Mouse (Mus musculus) gastrocnemius, adult 18-20 months (tissue): ENCODE results near the gene Mybpc3. TPM values are rescaled to one million over a fixed set of nuclear protein-coding genes. Genes with fewer than 3 reads are reported as not detected.

Source experiments
- DNase-seq: peaks from one replicate; pipeline ENCODE4 v3.0.0; 2021; ENCODE audit warnings: low spot score
- total RNA-seq, 2 experiments: library from RNA; stranded (reverse); gene quantifications; 2 replicates each; pipeline ENCODE4 v1.2.3; 2021

Mybpc3 gene
- total RNA-seq, 2 experiments from 2014 or later: not detected

DNA sequence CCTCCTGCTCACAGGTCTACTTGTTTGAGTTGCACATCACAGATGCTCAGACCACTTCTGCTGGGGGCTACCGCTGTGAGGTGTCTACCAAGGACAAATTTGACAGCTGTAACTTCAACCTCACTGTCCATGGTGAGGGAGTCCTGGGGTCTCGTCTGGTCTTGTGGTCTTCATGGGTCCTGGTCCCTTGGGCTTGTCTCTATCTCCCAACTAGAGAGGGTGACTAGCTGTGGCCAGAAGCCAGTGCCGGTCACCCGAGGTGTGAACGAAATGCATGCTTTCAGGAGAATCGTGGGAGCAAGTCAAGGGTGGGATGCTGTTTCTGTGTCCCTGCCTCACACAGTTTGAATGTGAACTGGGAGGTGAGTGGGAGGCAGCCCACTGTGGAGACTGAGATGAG lies 3.1 kb downstream of the Mybpc3 start:
- DNase-seq: no peak

DNA sequence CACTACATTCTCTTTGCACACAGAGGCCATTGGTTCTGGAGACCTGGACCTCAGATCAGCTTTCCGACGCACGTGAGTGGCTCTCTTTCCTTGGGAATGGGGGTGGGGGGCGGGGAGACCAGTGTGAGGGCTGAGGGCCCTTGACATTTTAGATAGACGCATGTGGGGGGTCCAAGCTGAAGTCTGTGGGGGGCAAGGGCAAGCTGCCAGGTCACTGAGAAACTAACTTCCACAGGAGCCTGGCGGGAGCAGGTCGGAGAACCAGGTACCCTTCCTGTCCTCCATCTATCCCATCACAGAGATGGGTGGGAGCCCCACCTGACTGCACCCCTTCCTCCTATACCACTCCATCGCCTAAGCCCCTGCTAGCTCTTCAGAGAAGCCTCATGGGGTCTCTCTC lies 3.6 kb downstream of the Mybpc3 start:
- DNase-seq: no peak

DNA sequence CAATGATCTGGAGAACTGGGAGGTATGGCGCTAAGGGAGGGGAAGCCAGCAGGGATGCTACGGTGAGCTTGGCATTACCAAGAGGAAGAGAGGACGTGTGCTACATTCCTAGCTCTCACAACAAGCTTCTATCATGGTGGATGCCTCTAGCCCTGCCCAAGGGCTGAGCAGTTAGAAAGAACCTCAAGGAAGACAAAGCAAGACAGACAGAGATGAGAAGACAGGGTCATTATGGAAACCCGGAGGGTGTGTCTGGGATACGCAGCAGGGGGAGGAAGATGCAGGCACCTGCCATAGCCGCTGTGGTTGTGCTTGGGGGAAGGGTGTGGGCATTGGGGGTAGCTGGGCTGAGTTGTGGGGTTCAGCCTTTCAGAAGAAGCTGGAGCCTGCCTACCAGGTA lies 5.6 kb downstream of the Mybpc3 start:
- DNase-seq: no peak

DNA sequence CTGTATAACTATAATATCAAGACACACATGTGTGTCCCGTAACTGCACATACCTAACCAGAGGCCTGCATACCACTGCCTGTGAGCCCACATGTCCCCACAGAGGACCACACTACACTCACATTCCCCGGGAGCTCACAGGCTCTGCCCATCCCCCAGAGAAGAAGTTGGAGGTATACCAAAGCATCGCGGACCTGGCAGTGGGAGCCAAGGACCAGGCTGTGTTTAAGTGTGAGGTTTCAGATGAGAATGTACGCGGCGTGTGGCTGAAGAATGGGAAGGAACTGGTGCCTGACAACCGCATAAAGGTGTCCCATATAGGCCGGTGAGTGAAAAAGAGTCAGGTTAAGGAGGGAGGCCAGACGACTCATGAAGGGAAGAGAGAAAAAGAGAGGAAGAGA lies 7.2 kb downstream of the Mybpc3 start:
- no peak for DNase-seq

DNA sequence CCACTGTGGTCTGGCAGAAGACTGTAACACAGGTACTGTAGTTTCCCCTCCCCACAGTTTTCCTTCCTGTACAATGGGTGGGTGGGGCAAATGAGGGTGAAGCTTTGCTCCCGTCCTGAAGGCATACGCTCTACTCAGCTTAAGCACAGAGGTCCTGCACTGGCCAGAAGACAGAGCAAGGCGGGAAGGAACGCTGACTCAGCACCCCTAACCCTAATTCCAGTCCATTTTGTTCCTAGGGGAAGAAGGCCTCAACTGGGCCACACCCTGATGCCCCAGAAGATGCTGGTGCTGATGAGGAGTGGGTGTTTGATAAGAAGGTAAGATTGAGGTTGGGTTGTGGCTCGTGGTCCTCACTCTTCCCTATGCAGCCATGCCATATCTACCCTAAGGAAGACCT lies 10.8 kb downstream of the Mybpc3 start:
- DNase-seq: no peak

DNA sequence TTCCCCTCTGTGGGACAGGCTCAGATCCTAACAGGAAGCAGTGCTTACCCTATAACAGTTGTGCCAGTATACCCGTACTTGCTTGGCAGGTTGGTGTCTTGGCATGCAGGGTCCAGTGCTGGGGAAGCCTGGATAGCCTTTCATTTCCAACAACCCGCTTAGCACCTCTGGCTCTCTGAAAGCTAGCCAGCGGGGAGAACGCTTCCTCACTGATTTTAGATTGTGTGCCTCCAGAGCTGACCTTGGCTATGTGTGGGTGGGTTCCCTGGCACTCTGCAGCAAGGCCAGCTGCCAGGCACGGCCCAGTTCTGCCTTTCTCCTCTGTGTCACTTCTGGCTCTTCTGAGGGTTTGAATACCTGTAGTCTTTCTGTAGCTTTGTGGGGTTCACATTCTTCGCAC lies 12.2 kb downstream of the Mybpc3 start:
- peak; percentile 22 for DNase-seq

DNA sequence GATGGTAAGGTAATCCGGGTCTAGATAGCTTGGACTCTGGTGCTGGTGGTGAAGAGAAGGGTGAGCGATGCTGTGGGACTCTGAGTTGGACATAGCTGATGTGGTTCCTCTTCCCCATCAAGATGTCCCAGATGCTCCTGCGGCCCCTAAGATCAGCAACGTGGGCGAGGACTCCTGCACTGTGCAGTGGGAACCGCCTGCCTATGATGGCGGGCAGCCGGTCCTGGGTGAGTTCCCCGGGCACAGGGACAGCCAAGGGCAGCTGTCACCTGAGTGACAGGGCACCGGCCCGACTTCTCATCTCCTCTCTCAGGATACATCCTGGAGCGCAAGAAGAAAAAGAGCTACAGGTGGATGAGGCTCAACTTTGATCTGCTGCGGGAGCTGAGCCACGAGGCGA lies 13.3 kb downstream of the Mybpc3 start:
- DNase-seq: no peak

DNA sequence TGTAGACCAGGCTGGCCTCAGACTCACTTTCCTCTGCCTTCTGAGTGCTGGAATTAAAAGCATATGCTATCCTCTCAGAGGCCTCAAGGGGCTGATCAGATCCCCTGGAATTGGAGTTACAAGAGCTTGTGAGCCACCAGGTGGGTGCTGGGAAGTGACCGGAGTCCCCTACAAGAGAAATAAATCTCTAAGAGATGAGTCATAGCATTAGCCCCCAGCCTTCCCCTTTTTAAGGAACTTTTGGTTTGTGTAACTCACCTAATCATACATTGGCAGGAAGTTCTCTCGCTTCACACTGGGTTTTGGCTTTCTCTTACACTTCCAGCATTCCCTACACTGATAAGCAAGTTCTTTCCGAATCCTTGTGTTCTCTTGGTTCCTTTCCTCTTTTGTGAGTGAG lies 14.1 kb downstream of the Mybpc3 start:
- no peak for DNase-seq

DNA sequence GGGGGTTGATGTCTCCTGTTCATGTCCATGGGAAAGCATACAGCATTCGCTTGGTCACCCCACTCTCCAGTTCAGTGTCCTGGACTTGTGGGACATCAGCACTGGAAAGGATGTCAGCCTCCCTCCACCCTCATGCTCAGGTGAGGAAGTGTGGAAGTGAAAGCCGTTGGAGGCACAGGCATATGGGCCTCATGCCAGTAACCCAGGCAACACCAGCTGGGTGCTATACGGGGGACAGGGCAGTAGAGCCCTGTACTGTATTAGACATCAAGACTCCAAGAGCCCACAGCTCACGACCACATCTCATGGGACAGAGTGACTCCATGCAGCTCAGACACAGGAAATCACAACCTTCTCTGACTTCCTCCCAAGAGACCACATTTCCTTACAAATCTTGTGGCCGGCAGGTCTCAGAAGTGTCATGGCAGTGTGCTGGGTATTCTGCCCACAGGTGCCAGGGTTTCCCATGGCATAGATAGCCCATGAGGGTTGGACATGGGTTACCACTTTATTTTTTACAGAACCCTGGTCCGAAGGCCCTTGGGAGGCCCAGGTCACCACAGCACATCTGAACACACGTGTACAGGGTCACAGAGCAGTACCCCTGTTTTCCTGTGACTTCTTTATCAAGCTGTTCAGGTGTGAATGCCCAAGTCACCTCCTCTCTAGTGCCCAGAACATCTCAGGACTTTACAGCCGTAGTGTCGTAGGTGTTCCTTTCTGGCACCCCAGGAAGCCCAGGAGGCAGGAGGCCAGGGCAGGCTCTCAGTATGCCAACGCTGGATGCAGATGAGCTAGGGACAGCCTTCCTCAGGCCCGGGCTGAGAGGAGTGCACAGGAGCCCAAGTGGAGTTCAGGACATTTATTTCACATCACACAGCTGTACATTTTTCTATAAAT lies 18.8 kb downstream of the Mybpc3 start:
- no peak for DNase-seq

DNA sequence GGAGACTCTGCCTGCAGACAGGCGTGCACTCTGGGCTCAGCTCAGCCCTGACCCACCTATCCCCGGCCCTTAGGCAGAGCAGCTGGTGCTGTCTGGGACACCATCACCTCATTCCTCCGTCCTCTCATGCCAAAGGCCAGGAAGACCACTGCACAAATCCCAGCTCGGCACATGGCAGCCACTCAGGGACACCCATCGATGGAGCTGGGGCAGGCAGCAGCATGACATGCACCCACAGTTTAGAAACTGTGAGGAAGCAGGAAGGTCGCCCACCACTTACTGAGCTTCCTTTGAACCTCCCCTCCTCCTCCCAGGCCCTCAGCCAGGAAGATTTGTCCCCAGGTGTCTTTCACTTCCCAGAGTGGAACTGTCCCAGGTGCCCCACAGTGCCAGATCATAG lies 19.5 kb downstream of the Mybpc3 start:
- no peak for DNase-seq

DNA sequence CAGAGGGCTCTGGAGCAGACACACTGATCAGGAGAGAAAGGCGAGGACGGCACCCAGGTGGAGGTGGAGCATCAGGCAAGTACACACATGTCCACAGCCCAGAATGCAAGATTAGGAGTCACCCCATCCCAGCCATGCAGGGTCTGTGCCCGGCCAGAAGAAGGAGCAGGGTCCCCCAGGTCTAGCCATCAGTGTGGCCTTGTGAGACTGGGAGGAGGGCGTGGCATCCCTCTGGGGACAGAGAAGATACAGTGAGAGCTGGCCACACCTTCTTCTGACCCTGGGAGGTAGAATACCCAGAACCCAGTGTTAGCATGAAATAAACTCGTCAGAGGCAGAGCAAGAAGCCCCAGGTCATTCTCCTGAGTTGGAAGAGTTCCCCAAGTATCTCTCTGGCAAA lies 21.4 kb downstream of the Mybpc3 start:
- no peak for DNase-seq

DNA sequence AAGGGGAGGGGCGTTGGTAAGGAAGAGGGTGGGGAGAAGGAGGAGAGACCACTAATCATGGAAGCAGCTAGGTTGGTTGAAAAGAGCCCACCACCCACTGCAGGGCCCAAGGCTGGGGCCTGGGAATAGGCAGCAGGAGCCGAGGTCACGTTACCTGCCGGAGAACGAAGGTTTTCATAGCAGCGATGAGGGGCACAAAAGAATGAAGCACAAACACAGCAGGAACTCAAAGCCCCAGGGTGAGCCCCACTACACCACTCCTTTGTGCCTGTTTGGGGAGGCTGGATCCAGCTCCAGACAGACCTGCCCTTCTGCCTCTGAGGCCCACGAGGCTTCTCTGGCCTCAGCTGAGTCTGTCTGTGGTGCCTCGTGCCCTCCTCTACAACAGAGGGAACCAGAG lies 21.8 kb downstream of the Mybpc3 start:
- no peak for DNase-seq

DNA sequence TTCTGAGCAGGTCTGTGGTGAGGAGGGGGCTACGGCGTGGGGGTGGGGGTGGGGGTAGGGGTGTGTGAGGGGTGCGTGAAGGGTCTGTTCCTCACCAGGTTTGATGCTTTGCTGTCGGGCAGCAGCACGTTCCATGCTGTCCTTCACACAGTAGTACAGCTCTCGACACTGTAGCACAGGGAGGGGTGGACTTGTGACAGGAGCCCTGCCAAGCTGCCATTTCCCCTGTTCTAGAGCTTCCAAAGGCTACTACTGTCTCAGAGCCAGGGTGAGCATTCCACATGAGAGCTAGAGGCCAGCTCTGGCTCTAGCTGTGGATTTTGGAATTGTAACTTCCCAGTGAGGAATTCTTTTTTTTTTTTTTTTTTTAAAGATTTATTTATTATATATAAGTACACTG lies 25.0 kb downstream of the Mybpc3 start:
- no peak for DNase-seq

DNA sequence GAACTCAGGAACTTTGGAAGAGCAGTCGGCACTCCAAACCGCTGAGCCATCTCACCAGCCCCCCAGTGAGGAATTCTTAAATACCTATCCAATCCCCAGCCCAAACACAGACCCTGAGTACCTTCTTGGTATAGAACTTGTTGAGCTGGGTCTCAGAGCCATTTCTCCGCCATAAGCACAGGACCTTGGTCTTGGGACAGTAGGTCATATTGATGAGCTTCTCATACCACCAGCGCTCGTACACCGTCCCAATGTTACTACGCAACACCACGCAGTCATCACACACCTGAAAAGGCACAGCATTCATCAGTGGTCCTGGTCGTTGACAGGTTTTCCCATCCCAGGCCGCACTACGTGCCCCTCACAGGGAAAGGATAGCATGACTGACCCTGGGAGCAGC lies 25.5 kb downstream of the Mybpc3 start:
- DNase-seq: no peak

DNA sequence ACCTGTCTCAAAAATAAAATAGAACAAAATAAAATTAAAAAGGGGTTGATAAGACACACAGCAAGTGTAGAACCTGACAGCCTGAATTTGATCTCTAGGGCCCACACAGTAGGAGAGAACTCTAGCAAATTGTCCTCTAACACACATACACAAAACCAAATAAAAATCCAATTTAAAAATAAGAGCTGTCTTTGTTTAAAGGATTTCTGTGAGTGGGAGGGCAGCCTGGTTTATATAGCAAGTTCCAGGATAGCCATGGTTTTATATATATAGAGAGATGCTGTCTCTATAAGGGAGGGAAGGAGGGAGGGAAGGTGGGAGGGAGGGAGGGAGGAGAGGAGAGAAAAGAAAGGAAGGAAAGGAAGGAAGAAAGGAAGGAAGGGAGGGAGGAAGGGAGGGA lies 30.2 kb downstream of the Mybpc3 start:
- no peak for DNase-seq

DNA sequence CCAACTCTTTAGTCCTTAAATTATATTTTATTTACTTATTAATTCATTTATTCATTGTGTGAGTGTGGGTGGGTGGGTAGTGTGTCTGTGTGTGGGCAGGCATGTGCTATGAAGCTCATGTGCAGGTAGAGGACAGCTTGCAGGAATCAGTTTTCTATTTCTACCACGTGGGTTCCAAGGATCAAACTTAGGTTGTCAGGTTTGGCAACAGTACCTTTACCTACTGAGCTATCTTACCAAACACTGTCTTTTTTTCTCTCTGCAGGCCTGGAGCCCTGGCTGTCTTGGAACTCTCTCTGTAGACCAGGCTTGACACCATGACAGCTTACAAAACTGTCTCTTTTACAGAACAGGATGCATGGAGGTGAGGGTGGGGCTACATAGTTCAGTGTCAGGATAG lies 33.4 kb downstream of the Mybpc3 start:
- no peak for DNase-seq

DNA sequence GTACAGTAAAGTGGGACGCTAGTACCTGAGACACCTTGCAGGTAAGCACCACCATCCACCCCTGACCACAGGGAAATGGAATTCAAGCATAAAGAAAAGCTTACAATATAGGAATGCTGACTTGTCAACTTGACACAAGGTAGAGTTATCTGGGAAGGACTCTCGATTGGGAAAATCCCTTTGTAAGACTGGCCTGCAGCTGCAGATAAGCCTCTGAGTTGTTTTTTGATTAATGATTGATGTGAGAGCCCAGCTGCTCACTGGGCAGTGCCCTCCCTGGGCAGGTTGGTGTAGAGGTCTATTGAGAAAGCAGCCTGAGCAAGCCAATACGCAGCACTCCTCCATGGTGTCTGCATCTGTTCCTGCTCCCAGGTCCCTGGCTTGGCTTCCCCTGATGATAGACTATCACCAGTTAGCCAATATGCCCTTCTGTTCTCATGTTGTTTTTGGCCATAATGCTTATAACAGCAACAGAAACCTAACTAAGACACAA lies 35.0 kb downstream of the Mybpc3 start:
- no peak for DNase-seq

DNA sequence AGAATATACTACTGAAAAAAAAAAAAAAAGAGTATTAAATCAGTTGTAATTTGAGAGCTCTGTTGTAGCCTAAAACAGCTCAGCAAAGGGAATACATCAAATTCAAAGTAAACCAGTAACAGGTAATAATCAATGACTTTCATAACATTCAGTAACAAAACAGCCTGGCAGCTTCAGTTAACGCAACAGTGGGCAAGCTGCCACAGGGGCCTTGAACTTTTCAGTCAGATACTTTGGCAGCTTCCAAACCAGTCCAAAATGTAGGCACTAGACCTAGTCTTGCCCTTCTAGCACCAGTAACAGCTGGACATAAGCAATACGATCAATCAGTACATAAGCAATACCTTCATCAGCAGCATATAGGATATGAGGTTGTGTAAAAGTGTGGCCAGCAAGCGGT lies 36.1 kb downstream of the Mybpc3 start:
- no peak for DNase-seq

DNA sequence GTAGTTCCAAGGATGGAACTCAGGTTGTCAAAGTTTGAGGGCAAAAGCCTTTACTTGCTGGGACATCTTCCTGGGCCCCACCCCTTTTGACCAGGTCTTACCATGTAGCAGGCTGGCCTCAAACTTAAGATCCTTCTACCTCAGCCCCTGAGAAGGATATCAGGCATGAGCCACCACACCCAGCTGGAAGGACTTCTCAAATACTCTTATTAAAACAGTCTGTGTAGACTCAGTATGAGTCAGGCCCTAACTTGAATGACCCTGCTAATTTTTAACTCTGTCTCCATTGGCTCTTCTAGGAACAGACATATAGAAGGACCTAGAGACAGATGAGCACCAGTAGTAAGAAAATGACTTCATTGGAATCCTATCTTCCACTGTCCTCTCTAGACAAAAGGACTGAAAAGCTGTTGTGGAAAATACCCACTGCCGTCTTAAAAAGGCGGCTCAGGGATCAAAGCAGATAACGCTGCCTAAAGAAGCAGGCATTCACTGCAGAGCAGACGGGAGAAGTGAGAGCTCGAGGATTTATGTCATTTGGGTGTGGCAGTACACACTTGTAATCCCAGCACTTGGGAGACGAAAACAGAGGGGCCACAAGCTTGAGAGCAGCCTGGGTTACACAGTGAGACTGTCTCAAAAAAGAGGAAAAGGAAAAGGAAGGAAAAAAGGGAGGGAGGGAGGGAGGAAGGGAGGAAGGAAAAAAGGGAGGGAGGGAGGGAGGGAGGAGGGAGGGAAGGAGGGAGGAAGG lies 39.2 kb downstream of the Mybpc3 start:
- DNase-seq: no peak

DNA sequence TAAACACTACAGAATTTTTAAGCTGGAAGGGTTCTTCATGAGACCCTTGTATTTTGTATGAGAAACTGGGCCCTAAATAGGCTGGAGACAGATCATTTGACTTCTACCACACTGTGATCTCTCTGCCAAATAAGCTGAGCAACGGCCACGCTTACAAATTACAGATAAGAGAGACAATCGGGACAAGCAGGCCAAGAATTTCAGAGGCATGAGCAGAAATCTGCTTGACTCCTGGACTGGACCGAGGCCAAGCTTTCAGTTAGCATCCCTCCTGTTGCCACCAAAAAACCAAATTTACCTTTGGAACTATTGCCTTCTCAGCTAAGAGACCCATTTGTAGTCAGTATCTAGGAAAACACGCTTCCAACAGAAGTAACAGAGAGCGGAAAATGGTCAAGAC lies 42.6 kb downstream of the Mybpc3 start:
- no peak for DNase-seq

DNA sequence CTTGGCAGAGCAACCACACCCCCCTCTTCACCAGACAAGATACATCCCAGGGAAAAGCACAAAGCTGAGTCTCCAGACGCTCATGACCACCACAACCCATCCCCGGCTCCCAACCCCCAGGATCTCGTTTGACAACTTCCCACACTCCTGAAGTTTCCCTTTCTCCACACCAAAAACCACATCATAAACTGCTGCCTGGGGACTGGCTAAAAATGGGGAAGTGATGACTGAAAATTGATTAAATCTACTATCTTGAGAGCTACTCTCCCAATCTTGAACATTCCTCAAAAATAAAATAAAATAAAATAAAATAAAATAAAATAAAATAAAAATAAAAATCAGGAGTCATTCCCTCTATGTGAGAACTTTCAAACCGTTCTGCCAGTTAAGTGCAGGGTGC lies 45.0 kb downstream of the Mybpc3 start:
- DNase-seq: no peak

DNA sequence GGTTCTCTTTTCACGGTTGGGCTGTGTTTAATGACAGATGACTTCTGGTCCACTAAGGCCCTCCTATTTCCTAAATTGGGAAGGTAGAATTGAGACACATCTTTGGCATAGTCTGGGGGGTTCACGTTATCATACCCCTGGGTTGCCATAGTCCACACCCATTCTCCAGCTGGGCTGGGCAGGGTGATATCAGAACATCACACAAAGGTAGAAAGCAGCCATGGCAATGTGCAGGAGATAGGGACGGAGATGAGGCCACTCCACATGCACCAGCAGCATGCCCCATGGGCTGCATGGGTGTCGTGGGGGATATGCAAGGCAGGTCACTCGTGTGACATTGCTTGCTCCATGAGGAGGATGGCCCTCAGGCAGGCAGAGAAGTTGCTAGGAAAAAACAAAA lies 45.6 kb downstream of the Mybpc3 start:
- no peak for DNase-seq

DNA sequence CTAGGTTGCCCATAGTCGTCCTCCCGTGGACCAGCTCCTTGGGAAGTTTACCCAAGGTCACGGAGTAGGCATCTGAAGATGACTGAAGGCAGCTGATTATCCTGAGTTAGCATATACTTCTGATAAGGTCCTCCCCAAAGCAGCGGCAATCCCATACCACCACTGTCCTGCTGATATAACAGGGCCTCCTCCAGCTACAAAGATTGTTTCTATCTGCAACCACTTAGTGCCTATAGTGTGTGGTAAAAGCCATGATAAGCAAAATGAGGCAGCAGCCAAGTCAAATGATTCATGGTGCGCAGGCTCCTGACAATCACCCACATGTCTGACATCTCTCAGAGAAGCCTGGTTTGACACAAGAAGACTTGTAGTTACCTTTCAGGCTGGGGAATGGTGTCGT lies 47.0 kb downstream of the Mybpc3 start:
- DNase-seq: no peak
